Mouse (Mus musculus): ENCODE data around the gene Foxl2. TPM values are rescaled to one million over a fixed set of nuclear protein-coding genes. Genes with fewer than 3 reads are reported as not detected.

Gene Foxl2
- polyA plus RNA-seq, 1 experiment = not detected

DNA sequence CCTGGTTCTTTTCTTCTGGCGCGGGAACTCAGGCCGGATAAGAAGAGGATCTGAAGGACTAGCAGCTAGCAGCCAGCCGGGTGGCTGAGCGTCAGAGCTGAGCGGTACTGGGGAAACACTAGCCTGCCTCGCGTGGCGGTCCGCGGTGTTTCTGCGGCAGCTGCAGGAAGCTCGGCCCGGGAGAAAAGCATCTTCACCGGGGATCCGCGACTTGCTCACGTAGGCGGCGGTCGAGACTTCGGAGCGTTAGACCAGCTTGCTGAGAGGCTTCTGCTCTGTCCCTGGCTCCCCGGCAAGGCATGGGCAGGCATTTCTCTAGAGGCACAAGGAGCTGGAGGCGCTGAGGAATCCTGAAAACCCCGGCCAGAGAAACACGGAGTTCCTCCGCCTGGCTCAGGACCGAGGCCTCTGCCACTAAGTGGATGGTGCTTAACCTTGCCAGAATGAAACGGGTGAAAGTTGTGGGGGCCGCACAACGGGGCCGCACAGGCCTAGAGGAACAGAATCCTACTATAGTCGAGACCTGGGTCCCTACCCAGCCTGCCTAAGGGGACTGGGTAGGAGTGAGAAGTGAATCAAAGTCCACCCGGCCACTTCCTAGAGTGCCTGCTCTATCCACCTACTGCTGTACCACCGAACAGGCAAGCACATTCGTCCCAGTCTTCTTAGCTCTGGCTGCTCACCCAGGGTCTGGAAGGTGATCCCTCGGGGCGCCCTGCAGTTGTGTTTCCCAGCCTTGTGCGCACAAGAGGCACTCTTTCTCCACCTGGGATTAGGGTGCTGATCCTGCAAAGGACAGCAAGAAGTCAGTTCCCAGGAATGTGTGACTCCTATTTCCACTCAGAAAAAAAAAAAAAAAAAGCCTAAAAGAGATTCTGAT lies 2.7 kb upstream of the Foxl2 start:
- Histone ChIP-seq H3K9me3 (ENCODE audit: control insufficient read depth, low read length) (peaks cover 7% of the 10 kb centered on the region; the same call in 1 of the 2 replicates), H3K4me3 (replicated peaks) (no peak overlapping the region), H3K36me3 (ENCODE audit: control insufficient read depth) (no peaks in the 10 kb centered on the region), H3K27me3 (ENCODE audit: control insufficient read depth) (peaks cover 81% of the 10 kb centered on the region), H3K4me1 (ENCODE audit: control insufficient read depth) (no peaks in the 10 kb centered on the region)
- no peak for TF ChIP-seq GATA1 (IDR thresholded peaks at IDR 0.05; ENCODE audit: low read length)
- no peak for TF ChIP-seq TAL1 (IDR thresholded peaks at IDR 0.05; ENCODE audit: low read length)

DNA sequence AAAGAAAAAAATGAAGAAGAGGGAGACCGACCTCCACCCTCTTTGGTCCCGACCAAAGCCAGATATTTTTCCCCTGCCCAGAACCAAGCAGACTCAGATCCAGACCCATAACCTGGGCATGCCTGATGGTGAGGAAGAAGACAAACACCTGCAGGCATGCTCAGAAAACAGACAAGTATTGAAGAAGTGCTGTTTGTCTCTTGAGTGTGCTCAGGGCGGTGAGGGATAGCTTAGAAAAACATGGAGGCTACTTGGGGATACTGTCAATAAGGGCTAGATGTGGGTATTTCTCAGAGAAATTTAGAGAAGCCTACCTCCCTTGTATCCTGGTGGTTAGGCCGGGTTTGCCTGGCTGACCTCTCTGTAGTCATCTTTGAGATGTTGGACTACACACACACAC lies 1.8 kb upstream of the Foxl2 start:
- no peaks in the 10 kb centered on the region for H3K4me1 ChIP-seq (ENCODE audit: control insufficient read depth)
- peaks cover 90% of the 10 kb centered on the region for H3K27me3 ChIP-seq (ENCODE audit: control insufficient read depth)
- TF ChIP-seq GATA1 (IDR thresholded peaks at IDR 0.05; ENCODE audit: low read length) = no peak
- TF ChIP-seq TAL1 (IDR thresholded peaks at IDR 0.05; ENCODE audit: low read length) = no peak
- H3K36me3 ChIP-seq (ENCODE audit: control insufficient read depth) = no peaks in the 10 kb centered on the region
- no peak overlapping the region for H3K4me3 ChIP-seq (replicated peaks)
- H3K9me3 ChIP-seq (ENCODE audit: control insufficient read depth, low read length) = peaks cover 7% of the 10 kb centered on the region; the same call in 1 of the 2 replicates

DNA sequence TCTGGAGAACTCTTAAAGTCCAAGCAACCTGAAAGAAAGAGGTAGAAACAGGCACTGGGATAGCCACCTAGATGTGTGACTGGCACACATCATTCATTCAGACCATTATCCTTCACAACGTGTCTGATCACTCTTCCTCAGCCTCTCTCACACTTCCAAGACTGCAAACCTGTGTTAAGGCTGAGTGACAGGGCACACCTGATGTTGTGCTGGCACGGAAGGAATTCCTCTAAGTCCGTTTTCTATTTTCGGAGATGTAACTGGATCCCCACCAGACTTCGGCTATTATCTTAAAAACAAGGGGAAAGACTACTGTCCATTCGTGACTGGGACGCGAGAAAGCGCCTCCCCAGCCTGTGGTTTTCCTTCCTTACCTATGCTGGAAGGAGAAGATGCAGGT lies 1.3 kb upstream of the Foxl2 start:
- peaks cover 92% of the 10 kb centered on the region for H3K27me3 ChIP-seq (ENCODE audit: control insufficient read depth)
- no peak for TF ChIP-seq GATA1 (IDR thresholded peaks at IDR 0.05; ENCODE audit: low read length)
- no peak for TF ChIP-seq TAL1 (IDR thresholded peaks at IDR 0.05; ENCODE audit: low read length)

DNA sequence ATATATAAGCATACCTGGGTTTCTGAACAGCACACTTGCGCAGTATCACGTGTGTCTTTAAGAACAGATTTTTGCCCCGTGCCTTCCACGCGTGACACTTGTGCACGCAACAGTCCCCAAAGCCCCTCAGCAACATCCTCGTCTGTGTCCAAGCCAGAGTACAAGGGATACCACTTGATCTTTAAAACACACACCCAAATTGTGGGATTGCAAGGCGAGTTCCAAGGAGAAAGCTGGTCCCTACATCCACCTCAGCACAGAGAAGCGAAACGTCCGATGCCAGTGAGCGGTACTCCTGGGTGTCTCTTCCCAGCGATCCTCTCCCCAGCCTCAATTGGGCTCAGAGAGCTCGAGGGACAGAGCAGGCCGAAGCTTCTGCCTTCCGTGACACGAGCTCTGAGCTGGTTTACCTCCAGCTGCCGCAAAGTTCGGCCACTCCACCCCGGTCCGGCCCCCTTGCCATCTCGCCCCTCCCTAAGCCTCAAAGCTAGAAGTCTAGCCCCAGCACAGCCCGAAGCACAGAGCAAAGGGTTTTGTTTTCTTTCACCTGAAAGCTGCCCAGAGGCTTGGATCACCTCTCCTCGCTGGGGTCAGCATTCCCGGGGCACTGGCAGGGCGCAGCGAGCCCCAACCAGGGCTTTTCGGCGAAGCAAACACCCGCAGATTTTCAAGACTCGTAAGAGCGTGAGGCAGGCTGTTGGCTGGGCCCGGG lies 541 bp upstream of the Foxl2 start:
- no peak overlapping the region for H3K4me3 ChIP-seq (replicated peaks)
- H3K36me3 ChIP-seq (ENCODE audit: control insufficient read depth) = no peaks in the 10 kb centered on the region
- TF ChIP-seq GATA1 (IDR thresholded peaks at IDR 0.05; ENCODE audit: low read length) (no peak), TAL1 (IDR thresholded peaks at IDR 0.05; ENCODE audit: low read length) (no peak)
- H3K9me3 ChIP-seq (ENCODE audit: control insufficient read depth, low read length) = peaks cover 7% of the 10 kb centered on the region; the same call in 1 of the 2 replicates
- no peaks in the 10 kb centered on the region for H3K4me1 ChIP-seq (ENCODE audit: control insufficient read depth)
- peaks cover 96% of the 10 kb centered on the region for H3K27me3 ChIP-seq (ENCODE audit: control insufficient read depth)

More for the DNA sequence above, 1.3 kb upstream of the Foxl2 start:
- Histone ChIP-seq H3K9me3 (ENCODE audit: control insufficient read depth, low read length) (peaks cover 7% of the 10 kb centered on the region; the same call in 1 of the 2 replicates), H3K4me1 (ENCODE audit: control insufficient read depth) (no peaks in the 10 kb centered on the region), H3K36me3 (ENCODE audit: control insufficient read depth) (no peaks in the 10 kb centered on the region), H3K4me3 (replicated peaks) (no peak overlapping the region)

DNA sequence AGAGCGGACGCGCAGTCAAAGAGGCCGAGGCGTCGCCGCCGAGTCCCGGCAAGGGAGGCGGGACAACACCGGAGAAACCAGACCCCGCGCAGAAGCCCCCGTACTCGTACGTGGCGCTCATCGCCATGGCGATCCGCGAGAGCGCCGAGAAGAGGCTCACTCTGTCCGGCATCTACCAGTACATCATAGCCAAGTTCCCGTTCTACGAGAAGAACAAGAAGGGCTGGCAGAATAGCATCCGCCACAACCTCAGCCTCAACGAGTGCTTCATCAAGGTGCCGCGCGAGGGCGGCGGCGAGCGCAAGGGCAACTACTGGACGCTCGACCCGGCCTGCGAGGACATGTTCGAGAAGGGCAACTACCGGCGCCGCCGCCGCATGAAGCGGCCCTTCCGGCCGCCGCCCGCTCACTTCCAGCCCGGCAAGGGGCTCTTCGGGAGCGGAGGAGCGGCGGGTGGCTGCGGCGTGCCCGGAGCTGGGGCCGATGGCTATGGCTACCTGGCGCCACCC lies 682 bp downstream of the Foxl2 start:
- TF ChIP-seq TAL1 (IDR thresholded peaks at IDR 0.05; ENCODE audit: low read length) = no peak
- no peak for TF ChIP-seq GATA1 (IDR thresholded peaks at IDR 0.05; ENCODE audit: low read length)
- H3K9me3 ChIP-seq (ENCODE audit: control insufficient read depth, low read length) = peaks cover 7% of the 10 kb centered on the region; the same call in 1 of the 2 replicates
- H3K36me3 ChIP-seq (ENCODE audit: control insufficient read depth) = no peaks in the 10 kb centered on the region
- H3K27me3 ChIP-seq (ENCODE audit: control insufficient read depth) = peaks cover 100% of the 10 kb centered on the region
- H3K4me1 ChIP-seq (ENCODE audit: control insufficient read depth) = no peaks in the 10 kb centered on the region
- no peak overlapping the region for H3K4me3 ChIP-seq (replicated peaks)

DNA sequence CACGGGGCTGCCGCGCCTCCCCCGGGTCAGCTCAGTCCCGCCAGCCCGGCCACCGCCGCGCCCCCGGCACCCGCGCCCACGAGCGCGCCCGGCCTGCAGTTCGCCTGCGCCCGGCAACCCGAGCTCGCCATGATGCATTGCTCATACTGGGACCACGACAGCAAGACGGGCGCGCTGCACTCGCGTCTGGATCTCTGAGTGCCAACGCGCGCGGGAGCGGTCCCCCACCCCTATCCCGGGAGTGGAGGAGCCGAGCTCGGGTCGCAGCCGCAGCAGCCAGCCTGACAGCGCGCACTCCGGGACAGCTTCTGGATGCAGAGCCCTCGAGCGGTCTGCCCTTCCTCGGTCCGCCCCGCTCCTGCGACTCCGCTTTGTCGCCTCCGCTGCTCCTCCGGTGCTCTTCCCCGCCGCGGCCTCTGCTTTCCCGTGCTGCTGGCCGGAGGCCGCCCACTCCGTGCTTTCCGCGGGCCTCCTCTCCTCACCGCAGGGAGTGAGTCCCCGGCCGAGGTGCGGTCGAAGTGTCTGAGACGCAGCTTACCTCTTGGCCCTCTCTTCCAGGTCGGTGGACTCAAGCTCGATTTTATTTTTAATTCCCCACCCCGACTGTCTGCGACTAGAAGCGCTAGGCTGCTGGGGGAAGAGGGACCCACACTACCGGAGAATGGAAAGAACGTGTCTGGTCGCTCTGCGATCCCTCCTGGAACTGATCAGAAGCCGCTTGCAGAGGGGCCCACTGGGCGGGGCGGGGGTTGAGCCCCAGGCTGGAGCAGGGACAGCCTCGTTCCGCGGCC lies 1.7 kb downstream of the Foxl2 start:
- TF ChIP-seq GATA1 (IDR thresholded peaks at IDR 0.05; ENCODE audit: low read length) (no peak), TAL1 (IDR thresholded peaks at IDR 0.05; ENCODE audit: low read length) (no peak)
- Histone ChIP-seq H3K27me3 (ENCODE audit: control insufficient read depth) (peaks cover 100% of the 10 kb centered on the region), H3K4me1 (ENCODE audit: control insufficient read depth) (no peaks in the 10 kb centered on the region), H3K9me3 (ENCODE audit: control insufficient read depth, low read length) (peaks cover 7% of the 10 kb centered on the region; the same call in 1 of the 2 replicates), H3K36me3 (ENCODE audit: control insufficient read depth) (no peaks in the 10 kb centered on the region), H3K4me3 (replicated peaks) (no peak overlapping the region)

DNA sequence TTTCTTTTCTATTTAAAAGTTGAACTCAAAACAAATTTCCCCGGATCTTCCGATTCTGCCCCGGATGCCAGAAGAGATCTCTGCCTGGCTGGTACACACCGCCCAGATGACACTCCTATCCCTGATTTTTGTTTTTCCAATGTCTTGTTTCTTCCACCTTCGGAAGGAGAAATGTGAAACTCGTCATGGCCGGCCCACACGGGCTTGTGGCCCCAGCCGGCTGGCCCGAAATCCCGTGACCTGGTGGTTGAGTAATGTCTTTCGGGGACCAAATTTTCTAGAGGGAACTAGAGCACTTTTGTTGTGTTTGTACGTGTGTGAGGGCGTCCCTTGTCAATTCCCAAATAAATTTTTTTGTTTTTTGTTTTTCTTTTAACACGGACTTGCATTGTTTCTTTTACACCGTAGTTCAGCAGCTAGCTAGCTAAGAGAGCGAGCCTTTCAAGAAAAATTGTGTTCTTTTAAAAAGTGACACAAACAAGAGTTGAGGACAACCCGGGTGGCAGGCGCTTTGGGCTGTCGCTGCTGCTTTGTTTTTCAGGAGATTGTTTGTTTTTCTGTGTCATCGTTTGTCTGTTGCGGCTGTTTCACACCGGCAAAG lies 2.8 kb downstream of the Foxl2 start:
- Histone ChIP-seq H3K9me3 (ENCODE audit: control insufficient read depth, low read length) (peaks cover 7% of the 10 kb centered on the region; the same call in 1 of the 2 replicates), H3K4me3 (replicated peaks) (no peak overlapping the region), H3K4me1 (ENCODE audit: control insufficient read depth) (no peaks in the 10 kb centered on the region), H3K27me3 (ENCODE audit: control insufficient read depth) (peaks cover 100% of the 10 kb centered on the region), H3K36me3 (ENCODE audit: control insufficient read depth) (no peaks in the 10 kb centered on the region)
- TF ChIP-seq GATA1 (IDR thresholded peaks at IDR 0.05; ENCODE audit: low read length) (no peak), TAL1 (IDR thresholded peaks at IDR 0.05; ENCODE audit: low read length) (no peak)

DNA sequence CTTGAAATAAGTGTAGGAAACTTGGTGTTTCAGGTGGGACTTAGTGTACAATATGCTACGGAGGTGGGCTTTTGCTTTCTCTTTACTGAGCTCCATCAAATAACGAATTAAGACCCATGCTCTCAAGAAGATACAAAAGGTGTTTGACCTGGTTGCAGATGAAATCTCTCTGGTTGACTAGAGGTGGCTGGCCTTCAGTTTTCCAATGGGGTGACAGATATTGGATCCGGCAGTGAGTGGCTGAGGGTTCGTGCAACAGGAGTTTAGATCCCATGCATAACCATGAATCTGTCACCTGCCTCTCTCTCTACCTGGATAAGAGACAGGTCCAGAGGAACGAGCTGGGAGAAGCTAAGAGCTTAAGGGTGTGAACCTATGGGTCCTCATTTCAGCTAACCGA lies 3.5 kb downstream of the Foxl2 start:
- TF ChIP-seq TAL1 (IDR thresholded peaks at IDR 0.05; ENCODE audit: low read length) = no peak
- TF ChIP-seq GATA1 (IDR thresholded peaks at IDR 0.05; ENCODE audit: low read length) = no peak
- Histone ChIP-seq H3K9me3 (ENCODE audit: control insufficient read depth, low read length) (peaks cover 9% of the 10 kb centered on the region; the same call in 1 of the 2 replicates), H3K4me1 (ENCODE audit: control insufficient read depth) (no peaks in the 10 kb centered on the region), H3K4me3 (replicated peaks) (no peak overlapping the region), H3K36me3 (ENCODE audit: control insufficient read depth) (no peaks in the 10 kb centered on the region), H3K27me3 (ENCODE audit: control insufficient read depth) (peaks cover 100% of the 10 kb centered on the region)

Measured in erythroblast, embryonic 14.5 days (primary cell).